Mouse (Mus musculus) adrenal gland, postnatal 4 days (tissue): ENCODE results near the gene C2cd4c. TPM values are rescaled to one million over a fixed set of nuclear protein-coding genes. Genes with fewer than 3 reads are reported as not detected.

ENCODE experiments used
- DNase-seq, 2 experiments: peaks; one replicate each; pipeline ENCODE4 v3.0.0; 2021 to 2022; ENCODE audit warnings: low spot score in 2 of 2, mixed read lengths in 2 of 2
- total RNA-seq, 2 experiments: library from RNA; stranded (reverse); gene quantifications; 2 replicates each; pipeline ENCODE4 v1.2.3; 2021

Gene C2cd4c
- total RNA-seq, 2 experiments from 2014 or later = 0.56 to 1.5 TPM

- no peak for DNase-seq
These were observed 34.0 kb downstream of the C2cd4c start for GRCm38 (mm10) chr10:79579781-79580180.

- no peak for DNase-seq
These were observed 34.9 kb downstream of the C2cd4c start for GRCm38 (mm10) chr10:79578891-79579290.

- no peak for DNase-seq
These were observed 35.5 kb downstream of the C2cd4c start for GRCm38 (mm10) chr10:79578276-79578675.

- DNase-seq = no peak
These were observed 36.4 kb downstream of the C2cd4c start for GRCm38 (mm10) chr10:79577376-79577775.

- no peak for DNase-seq
These were observed 38.1 kb downstream of the C2cd4c start for GRCm38 (mm10) chr10:79575754-79576153.

GRCm38 (mm10) chr10:79574796-79575195 is 39.0 kb downstream of the C2cd4c start:
- DNase-seq = no peak

GRCm38 (mm10) chr10:79574350-79574749 is 39.5 kb downstream of the C2cd4c start:
- DNase-seq = no peak

GRCm38 (mm10) chr10:79573611-79574010 is 40.2 kb downstream of the C2cd4c start:
- DNase-seq = no peak

GRCm38 (mm10) chr10:79571314-79571713 is 42.5 kb downstream of the C2cd4c start:
- no peak for DNase-seq

- no peak for DNase-seq
These were observed 43.9 kb downstream of the C2cd4c start for GRCm38 (mm10) chr10:79569921-79570320.

- DNase-seq = no peak
These were observed 54.1 kb downstream of the C2cd4c start for GRCm38 (mm10) chr10:79559716-79560115.

- DNase-seq = no peak
These were observed 56.3 kb downstream of the C2cd4c start for GRCm38 (mm10) chr10:79557496-79557895.

- no peak for DNase-seq
These were observed 56.9 kb downstream of the C2cd4c start for GRCm38 (mm10) chr10:79556951-79557350.

Other genes starting within 250 kb of the C2cd4c start
- gene Vmn2r83, start 145.3 kb downstream of the C2cd4c start, total RNA-seq = not detected
- 10 to 100 TPM; 24.9 to 26.4 TPM for gene Plpp2, start 80.2 kb downstream of the C2cd4c start, total RNA-seq
- gene Mier2, start 58.8 kb downstream of the C2cd4c start, total RNA-seq = 10 to 100 TPM; 46.8 to 48.2 TPM
- not detected for gene Theg, start 26.7 kb downstream of the C2cd4c start, total RNA-seq
- 10 to 100 TPM in 1 of 2 experiments, 1 to 10 TPM in 1; 8.9 to 13.3 TPM for gene Shc2, start 23.9 kb upstream of the C2cd4c start, total RNA-seq
- gene Odf3l2, start 31.7 kb upstream of the C2cd4c start, total RNA-seq = not detected
- under 1 TPM; 0.28 to 0.64 TPM for gene Madcam1, start 50.5 kb upstream of the C2cd4c start, total RNA-seq
- gene Tpgs1, start 55.3 kb upstream of the C2cd4c start, total RNA-seq = 10 to 100 TPM; 32.4 to 33.9 TPM
- 10 to 100 TPM; 72.6 to 78.1 TPM for gene Cdc34, start 68.2 kb upstream of the C2cd4c start, total RNA-seq
- 1 to 10 TPM; 1.8 to 2.4 TPM for gene Gzmm, start 75.0 kb upstream of the C2cd4c start, total RNA-seq
- gene Bsg, start 90.5 kb upstream of the C2cd4c start, total RNA-seq = 100 to 1,000 TPM; 504 to 513 TPM
- gene Hcn2, start 102.6 kb upstream of the C2cd4c start, total RNA-seq = 1 to 10 TPM; 8.9 to 9.3 TPM
- gene Polrmt, start 132.6 kb upstream of the C2cd4c start, total RNA-seq = 10 to 100 TPM; 61.2 to 68.6 TPM
- gene Fgf22, start 141.1 kb upstream of the C2cd4c start, total RNA-seq = not detected
- 10 to 100 TPM; 60.7 to 61.7 TPM for gene Rnf126, start 152.9 kb upstream of the C2cd4c start, total RNA-seq
- gene Fstl3, start 163.2 kb upstream of the C2cd4c start, total RNA-seq = 1 to 10 TPM; 6.7 to 7.1 TPM
- gene Prss57, start 176.9 kb upstream of the C2cd4c start, total RNA-seq = under 1 TPM; 0.11 to 0.71 TPM
- gene Palm, start 179.5 kb upstream of the C2cd4c start, total RNA-seq = 100 to 1,000 TPM in 1 of 2 experiments, 10 to 100 TPM in 1; 91.8 to 119 TPM
- gene Misp, start 207.0 kb upstream of the C2cd4c start, total RNA-seq = 1 to 10 TPM in 1 of 2 experiments, under 1 TPM in 1; 0.20 to 4.2 TPM
- 100 to 1,000 TPM; 344 to 389 TPM for gene Ptbp1, start 240.4 kb upstream of the C2cd4c start, total RNA-seq